Comparison of ENCODE assay signal across 16 mouse cellular contexts in genomic region chr5:146625635-146626311, GRCm38 (mm10). TPM values are rescaled to one million over a fixed set of nuclear protein-coding genes. Genes with fewer than 3 reads are reported as not detected.
DNase-seq lines count a peak whose midpoint lies in the region; ATAC-seq lines count a peak whose summit lies in the region.
"Had no signal": no experiment of that assay in that cellular context is flagged by ENCODE, and none has a peak within 500 bp of the region (broad histone marks: within the 10 kb centered on the region; RNA-seq: fewer than 3 reads in every experiment).

No protein-coding gene starts in this region.

- DNase-seq in cerebellum, adult 9-10 months = peak; percentile 9
- peak; percentile 35 to 39 for DNase-seq in layer of hippocampus, postnatal 10 days (ENCODE audit: low spot score in 2 of 2)
- DNase-seq in right cerebral cortex, postnatal 10 days (ENCODE audit: low spot score in 2 of 2) = peak; percentile 75 to 84
- no peak for DNase-seq in adrenal gland, postnatal 10 days
- no peak for DNase-seq in urinary bladder, adult 18-20 months (ENCODE audit: low spot score in 2 of 2)
- DNase-seq: gastrocnemius, postnatal 14 days; heart, postnatal 36 days; kidney, adult 8-10 months had no signal

- ATAC-seq in forebrain, embryonic 15.5 days (replicated peaks) = no peak
- ATAC-seq in forebrain, embryonic 12.5 days (ENCODE audit: low FRiP score) = no peak
- no peak for ATAC-seq in hindbrain, embryonic 12.5 days (ENCODE audit: low FRiP score)

- H3K4me3 ChIP-seq in forebrain, embryonic 15.5 days = no peak overlapping the region
- no peak overlapping the region for H3K4me3 ChIP-seq in forebrain, embryonic 12.5 days (replicated peaks)
- no peak overlapping the region for H3K4me3 ChIP-seq in hindbrain, embryonic 12.5 days
- H3K4me3 ChIP-seq: embryonic facial prominence, embryonic 10.5 days; neural tube, embryonic 13.5 days had no signal

- no peaks in the 10 kb centered on the region for H3K36me3 ChIP-seq in forebrain, embryonic 15.5 days
- H3K36me3 ChIP-seq in forebrain, embryonic 12.5 days (replicated peaks) = no peaks in the 10 kb centered on the region
- H3K36me3 ChIP-seq in hindbrain, embryonic 12.5 days = no peaks in the 10 kb centered on the region
- H3K36me3 ChIP-seq: embryonic facial prominence, embryonic 10.5 days; neural tube, embryonic 13.5 days had no signal

- peak overlapping the region; percentile 55 for H3K27ac ChIP-seq in forebrain, embryonic 15.5 days (replicated peaks)
- no peak overlapping the region for H3K27ac ChIP-seq in forebrain, embryonic 12.5 days
- no peak overlapping the region for H3K27ac ChIP-seq in hindbrain, embryonic 12.5 days
- H3K27ac ChIP-seq: embryonic facial prominence, embryonic 10.5 days; macrophage; neural tube, embryonic 13.5 days had no signal

- 42% methylated on average over 6 of the region's 6 CpGs for WGBS in forebrain, embryonic 15.5 days
- 69% methylated on average over 6 of the region's 6 CpGs for WGBS in forebrain, embryonic 12.5 days
- 74% methylated on average over 6 of the region's 6 CpGs for WGBS in hindbrain, embryonic 12.5 days

- no peak overlapping the region for H3K4me2 ChIP-seq in forebrain, embryonic 15.5 days (replicated peaks)
- H3K4me2 ChIP-seq in forebrain, embryonic 12.5 days = no peak overlapping the region
- H3K4me2 ChIP-seq in hindbrain, embryonic 12.5 days (replicated peaks) = no peak overlapping the region
- H3K4me2 ChIP-seq: liver, embryonic 11.5 days; neural tube, embryonic 13.5 days had no signal

- no peak overlapping the region for H3K9ac ChIP-seq in forebrain, embryonic 15.5 days (replicated peaks)
- no peak overlapping the region for H3K9ac ChIP-seq in forebrain, embryonic 12.5 days
- H3K9ac ChIP-seq in hindbrain, embryonic 12.5 days = no peak overlapping the region
- H3K9ac ChIP-seq: neural tube, embryonic 13.5 days had no signal

- no peaks in the 10 kb centered on the region for H3K9me3 ChIP-seq in forebrain, embryonic 15.5 days
- H3K9me3 ChIP-seq in forebrain, embryonic 12.5 days = no peaks in the 10 kb centered on the region
- no peaks in the 10 kb centered on the region for H3K9me3 ChIP-seq in hindbrain, embryonic 12.5 days (replicated peaks)
- H3K9me3 ChIP-seq: embryonic facial prominence, embryonic 10.5 days; neural tube, embryonic 13.5 days had no signal

- H3K4me1 ChIP-seq in forebrain, embryonic 15.5 days = peaks cover 29% of the 10 kb centered on the region
- no peaks in the 10 kb centered on the region for H3K4me1 ChIP-seq in forebrain, embryonic 12.5 days
- no peaks in the 10 kb centered on the region for H3K4me1 ChIP-seq in hindbrain, embryonic 12.5 days
- H3K4me1 ChIP-seq: embryonic facial prominence, embryonic 10.5 days; neural tube, embryonic 13.5 days had no signal

- H3K27me3 ChIP-seq in forebrain, embryonic 15.5 days = no peaks in the 10 kb centered on the region
- H3K27me3 ChIP-seq in forebrain, embryonic 12.5 days = no peaks in the 10 kb centered on the region
- H3K27me3 ChIP-seq in hindbrain, embryonic 12.5 days = no peaks in the 10 kb centered on the region
- H3K27me3 ChIP-seq: neural tube, embryonic 13.5 days had no signal

RNA-seq across cellular contexts. Expression of gene Gpr12, which starts 40.7 kb away (rescaled TPM):
- polyA plus RNA-seq in forebrain, embryonic 15.5 days (2015; fragmentation: Nextera tagmentation; extraction: Ambion mirVana) = 24.8 and 26.2 TPM in 2 replicates
- 0.93 and 1.1 TPM in 2 replicates for polyA plus RNA-seq in forebrain, embryonic 12.5 days (2016; fragmentation: Nextera tagmentation; extraction: Ambion mirVana)
- 10 to 100 TPM; 46.1 to 46.9 TPM for total RNA-seq in layer of hippocampus, postnatal 10 days (2021)
- polyA plus RNA-seq in hindbrain, embryonic 12.5 days (2016; fragmentation: Nextera tagmentation; extraction: Ambion mirVana) = 0.77 and 1.1 TPM in 2 replicates
- under 1 TPM; 0.15 to 0.21 TPM for total RNA-seq in adrenal gland, postnatal 10 days (2021)
- total RNA-seq: gastrocnemius, postnatal 14 days; heart, postnatal 36 days had no signal
- polyA plus RNA-seq: C2C12, macrophage had no signal

Comparison
In these comparisons a context has a peak if more than half of its experiments do, and no peak if none do; other contexts are left out.
1. RNA of gene Gpr12, which starts 40.7 kb away (polyA plus RNA-seq): 24.8 to 26.2 TPM in forebrain, embryonic 15.5 days; 0.93 to 1.1 TPM in forebrain, embryonic 12.5 days and 0.77 to 1.1 TPM in hindbrain, embryonic 12.5 days; every median in the first group is over 10 times any median in the second.
2. DNase-seq: peak in cerebellum, adult 9-10 months (single experiment), layer of hippocampus, postnatal 10 days (2 of 2) and right cerebral cortex, postnatal 10 days (2 of 2); none in adrenal gland, postnatal 10 days (single experiment) and urinary bladder, adult 18-20 months (0 of 2).